Mouse (Mus musculus) heart, embryonic 15.5 days (tissue): Measurements from ENCODE around the gene Dennd2d. TPM values are rescaled to one million over a fixed set of nuclear protein-coding genes. Genes with fewer than 3 reads are reported as not detected.

ENCODE experiments used
- ATAC-seq: fragments of 200-750 bp; cut with Nextera tagmentation; replicated peaks from 2 replicates; pipeline ENCODE4 v1.8.0; 2017; ENCODE audit warnings: low read depth, moderate TSS enrichment; ENCODE audit not compliant: insufficient number of reproducible peaks, insufficient read depth, low FRiP score
- H3K27ac ChIP-seq: fragments of 300-500 bp; sonication (generic); 2 replicates; pipeline ENCODE4 v1.5.1; 2015; ENCODE audit warnings: mild to moderate bottlenecking, inconsistent platforms
- H3K27me3 ChIP-seq: fragments of 300-500 bp; sonication (generic); 2 replicates; pipeline ENCODE4 v1.6.1; 2015; ENCODE audit warnings: inconsistent platforms
- H3K36me3 ChIP-seq: fragments of 300-500 bp; sonication (generic); 2 replicates; pipeline ENCODE4 v1.6.1; 2015; ENCODE audit warnings: mild to moderate bottlenecking, inconsistent platforms
- H3K4me1 ChIP-seq: fragments of 300-500 bp; sonication (generic); replicated peaks from 2 replicates; pipeline ENCODE4 v1.6.1; 2015; ENCODE audit warnings: inconsistent platforms
- H3K4me2 ChIP-seq: fragments of 300-500 bp; sonication (generic); 2 replicates; pipeline ENCODE4 v1.6.1; 2015; ENCODE audit warnings: inconsistent platforms, mild to moderate bottlenecking, moderate library complexity
- H3K4me3 ChIP-seq: fragments of 300-500 bp; sonication (generic); 2 replicates; pipeline ENCODE4 v1.5.1; 2015; ENCODE audit warnings: mild to moderate bottlenecking, inconsistent platforms
- H3K9ac ChIP-seq: fragments of 300-500 bp; sonication (generic); 2 replicates; pipeline ENCODE4 v1.6.1; 2015; ENCODE audit warnings: mild to moderate bottlenecking, inconsistent platforms
- H3K9me3 ChIP-seq: fragments of 300-500 bp; sonication (generic); replicated peaks from 2 replicates; pipeline ENCODE4 v1.6.1; 2016; ENCODE audit warnings: inconsistent platforms
- WGBS: fragments of 180-500 bp; shearing (Covaris S2); methylation state at CpG from one replicate; pipeline ENCODE4 v1.1.7; 2015; ENCODE audit warnings: mixed read lengths; 5-methylcytosine and 5-hydroxymethylcytosine counted together
- polyA plus RNA-seq: library from polyadenylated mRNA; unstranded; fragments of >200 nt; fragmentation: Nextera tagmentation; extraction: Ambion mirVana; gene quantifications from 2 replicates; pipeline ENCODE4 v1.2.1, GENCODE M21; 2015

Dennd2d gene
- polyA plus RNA-seq, 1 experiment from 2014 or later, result 1.4 TPM

- Histone ChIP-seq H3K36me3 (no peaks in the 10 kb centered on the region), H3K4me1 (peaks cover 8% of the 10 kb centered on the region), H3K4me3 (no peak overlapping the region), H3K9ac (no peak overlapping the region), H3K9me3 (no peaks in the 10 kb centered on the region), H3K27me3 (no peaks in the 10 kb centered on the region; the same call in 1 of the 2 replicates), H3K4me2 (peak overlapping the region; percentile 10; the same call in 1 of the 2 replicates), H3K27ac (no peak overlapping the region)
- no peak for ATAC-seq
- 67% methylated on average over 4 of the region's 4 CpGs for WGBS
Observed at GRCm38 (mm10) chr3:106483796-106484405, 1.7 kb downstream of the Dennd2d start.

GRCm38 (mm10) chr3:106484861-106485260, 2.7 kb downstream of the Dennd2d start:
- no peaks in the 10 kb centered on the region; the same call in 1 of the 2 replicates for H3K27me3 ChIP-seq
- no peak overlapping the region for H3K27ac ChIP-seq
- H3K4me3 ChIP-seq, result no peak overlapping the region
- no peak overlapping the region for H3K9ac ChIP-seq
- WGBS, result 84% methylated on average over 3 of the region's 3 CpGs
- ATAC-seq, result no peak
- no peaks in the 10 kb centered on the region for H3K9me3 ChIP-seq
- H3K36me3 ChIP-seq, result no peaks in the 10 kb centered on the region
- H3K4me2 ChIP-seq, result no peak overlapping the region
- H3K4me1 ChIP-seq, result peaks cover 8% of the 10 kb centered on the region

GRCm38 (mm10) chr3:106485810-106486209, 3.6 kb downstream of the Dennd2d start:
- Histone ChIP-seq H3K27ac (no peak overlapping the region), H3K4me1 (peaks cover 8% of the 10 kb centered on the region), H3K9ac (no peak overlapping the region), H3K4me3 (no peak overlapping the region), H3K36me3 (no peaks in the 10 kb centered on the region), H3K27me3 (no peaks in the 10 kb centered on the region; the same call in 1 of the 2 replicates), H3K9me3 (no peaks in the 10 kb centered on the region), H3K4me2 (no peak overlapping the region)
- ATAC-seq, result no peak
- 74% methylated on average over 5 of the region's 5 CpGs for WGBS

GRCm38 (mm10) chr3:106487551-106487950, 5.3 kb downstream of the Dennd2d start:
- no peak for ATAC-seq
- no peak overlapping the region for H3K4me2 ChIP-seq
- H3K9ac ChIP-seq, result no peak overlapping the region
- 85% methylated on average over 2 of the region's 2 CpGs for WGBS
- H3K27ac ChIP-seq, result no peak overlapping the region
- no peaks in the 10 kb centered on the region for H3K9me3 ChIP-seq
- H3K27me3 ChIP-seq, result no peaks in the 10 kb centered on the region
- H3K4me3 ChIP-seq, result no peak overlapping the region
- H3K36me3 ChIP-seq, result no peaks in the 10 kb centered on the region
- peaks cover 8% of the 10 kb centered on the region for H3K4me1 ChIP-seq

GRCm38 (mm10) chr3:106490239-106490638, 8.0 kb downstream of the Dennd2d start:
- no peaks in the 10 kb centered on the region for H3K27me3 ChIP-seq
- H3K27ac ChIP-seq, result no peak overlapping the region
- ATAC-seq, result no peak
- peaks cover 14% of the 10 kb centered on the region for H3K4me1 ChIP-seq
- H3K9ac ChIP-seq, result no peak overlapping the region
- H3K4me2 ChIP-seq, result no peak overlapping the region
- no peaks in the 10 kb centered on the region for H3K36me3 ChIP-seq
- H3K4me3 ChIP-seq, result no peak overlapping the region
- 79% methylated on average over 4 of the region's 4 CpGs for WGBS
- H3K9me3 ChIP-seq, result no peaks in the 10 kb centered on the region

GRCm38 (mm10) chr3:106492723-106493122, 10.5 kb downstream of the Dennd2d start:
- no peaks in the 10 kb centered on the region for H3K27me3 ChIP-seq

GRCm38 (mm10) chr3:106493202-106493601, 11.0 kb downstream of the Dennd2d start:
- Histone ChIP-seq H3K9ac (no peak overlapping the region), H3K27me3 (no peaks in the 10 kb centered on the region), H3K4me3 (no peak overlapping the region), H3K4me2 (no peak overlapping the region), H3K36me3 (no peaks in the 10 kb centered on the region), H3K9me3 (no peaks in the 10 kb centered on the region), H3K4me1 (peaks cover 19% of the 10 kb centered on the region), H3K27ac (peak overlapping the region; percentile 39; the same call in 1 of the 2 replicates)
- 81% methylated on average over 8 of the region's 8 CpGs for WGBS
- ATAC-seq, result no peak

More at GRCm38 (mm10) chr3:106492723-106493122, 10.5 kb downstream of the Dennd2d start:
- Histone ChIP-seq H3K27ac (no peak overlapping the region), H3K9ac (no peak overlapping the region), H3K36me3 (no peaks in the 10 kb centered on the region), H3K4me2 (no peak overlapping the region), H3K9me3 (no peaks in the 10 kb centered on the region), H3K4me3 (no peak overlapping the region), H3K4me1 (peaks cover 19% of the 10 kb centered on the region)
- ATAC-seq, result no peak
- 70% methylated on average over 1 of the region's 1 CpGs for WGBS

GRCm38 (mm10) chr3:106493882-106494281, 11.7 kb downstream of the Dennd2d start:
- Histone ChIP-seq H3K4me2 (no peak overlapping the region), H3K9me3 (no peaks in the 10 kb centered on the region), H3K9ac (no peak overlapping the region), H3K4me1 (peaks cover 19% of the 10 kb centered on the region), H3K27ac (peak overlapping the region; percentile 43), H3K27me3 (no peaks in the 10 kb centered on the region), H3K4me3 (no peak overlapping the region), H3K36me3 (no peaks in the 10 kb centered on the region)
- WGBS, result 53% methylated on average over 3 of the region's 3 CpGs
- ATAC-seq, result no peak; the same call in 1 of the 2 replicates

- no peak overlapping the region for H3K4me3 ChIP-seq
- no peak overlapping the region for H3K4me2 ChIP-seq
- no peaks in the 10 kb centered on the region for H3K9me3 ChIP-seq
- WGBS, result 32% methylated on average over 1 of the region's 1 CpGs
- H3K36me3 ChIP-seq, result no peaks in the 10 kb centered on the region
- no peak overlapping the region for H3K9ac ChIP-seq
- no peaks in the 10 kb centered on the region for H3K27me3 ChIP-seq
- H3K4me1 ChIP-seq, result peaks cover 19% of the 10 kb centered on the region
- peak; percentile 47; the same call in 1 of the 2 replicates for ATAC-seq
- H3K27ac ChIP-seq, result peak overlapping the region; percentile 43
Observed at GRCm38 (mm10) chr3:106494417-106494950, 12.3 kb downstream of the Dennd2d start.

GRCm38 (mm10) chr3:106495346-106496044, 13.3 kb downstream of the Dennd2d start:
- no peaks in the 10 kb centered on the region for H3K9me3 ChIP-seq
- H3K4me1 ChIP-seq, result peaks cover 19% of the 10 kb centered on the region
- H3K27ac ChIP-seq, result peak overlapping the region; percentile 56
- no peaks in the 10 kb centered on the region for H3K36me3 ChIP-seq
- no peak overlapping the region for H3K9ac ChIP-seq
- H3K4me3 ChIP-seq, result no peak overlapping the region
- H3K27me3 ChIP-seq, result no peaks in the 10 kb centered on the region
- 79% methylated on average over 1 of the region's 1 CpGs for WGBS
- no peak overlapping the region for H3K4me2 ChIP-seq
- no peak for ATAC-seq

- ATAC-seq, result peak; percentile 38; the same call in 1 of the 2 replicates
- Histone ChIP-seq H3K9me3 (no peaks in the 10 kb centered on the region), H3K4me2 (no peak overlapping the region), H3K9ac (no peak overlapping the region), H3K36me3 (no peaks in the 10 kb centered on the region), H3K27me3 (no peaks in the 10 kb centered on the region), H3K4me3 (no peak overlapping the region), H3K27ac (peak overlapping the region; percentile 56), H3K4me1 (peaks cover 19% of the 10 kb centered on the region)
- 47% methylated on average over 4 of the region's 4 CpGs for WGBS
Observed at GRCm38 (mm10) chr3:106496045-106496721, 14.0 kb downstream of the Dennd2d start.
